Mouse (Mus musculus) megakaryocyte, adult 5-6 weeks (primary cell): Measurements from ENCODE around the gene Crlf1. TPM values are rescaled to one million over a fixed set of nuclear protein-coding genes. Genes with fewer than 3 reads are reported as not detected.

Source experiments
- ATAC-seq: 2 replicates; pipeline ENCODE4 v1.8.0; 2016; ENCODE audit warnings: mild to moderate bottlenecking, inconsistent platforms; ENCODE audit not compliant: poor library complexity, severe bottlenecking
- total RNA-seq, 2 experiments: library from RNA; stranded (forward) in 1 of 2; stranded (reverse) in 1 of 2; fragments of 153-499, 151-499 nt in 1 of 2; fragments of 221-1000, 200-1000 nt in 1 of 2; gene quantifications; 2 replicates each; pipeline versions ENCODE4 v1.2.3 to v1.2.4; 2015 to 2017

Gene Crlf1
- total RNA-seq, 2 experiments from 2014 or later: not detected

DNA sequence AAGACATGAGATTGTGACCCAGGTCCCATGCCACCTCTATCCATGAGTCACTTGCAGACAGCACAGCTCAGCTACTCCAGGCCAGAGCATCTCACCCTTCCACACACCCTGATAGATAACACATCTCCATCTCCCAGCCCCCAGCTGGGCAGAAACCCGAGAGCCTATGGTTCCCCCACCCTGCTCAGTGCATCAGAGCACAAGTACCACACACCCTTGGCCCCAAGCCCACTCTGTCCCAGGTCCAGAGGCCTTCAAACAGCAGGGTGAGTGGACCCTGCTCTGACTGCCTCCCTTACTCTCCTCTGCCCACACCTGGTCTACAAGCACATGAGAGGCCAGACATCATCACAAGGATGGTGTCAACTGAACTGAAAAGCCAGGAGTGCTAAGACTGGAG is 25.1 kb upstream of the Crlf1 start:
- no peak for ATAC-seq

DNA sequence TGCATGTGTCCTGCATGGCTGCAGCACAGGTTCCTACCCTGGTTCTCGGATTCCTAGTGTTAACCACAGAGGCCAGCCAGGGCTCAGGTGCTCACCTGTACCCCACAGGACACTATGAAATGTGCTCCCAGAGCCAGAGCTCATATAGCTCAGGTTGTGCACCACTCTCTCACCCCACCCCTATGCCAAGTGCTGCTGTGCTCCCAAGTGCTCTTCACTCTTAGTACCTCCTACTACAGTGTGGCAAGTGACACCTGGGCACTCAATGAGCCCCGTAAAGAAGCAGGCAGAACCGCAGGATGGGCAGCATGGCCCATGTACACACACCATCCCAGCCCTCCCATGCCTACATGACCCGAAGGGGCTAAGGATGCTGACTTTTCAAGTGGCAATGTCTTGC is 24.2 kb upstream of the Crlf1 start:
- ATAC-seq: no peak

DNA sequence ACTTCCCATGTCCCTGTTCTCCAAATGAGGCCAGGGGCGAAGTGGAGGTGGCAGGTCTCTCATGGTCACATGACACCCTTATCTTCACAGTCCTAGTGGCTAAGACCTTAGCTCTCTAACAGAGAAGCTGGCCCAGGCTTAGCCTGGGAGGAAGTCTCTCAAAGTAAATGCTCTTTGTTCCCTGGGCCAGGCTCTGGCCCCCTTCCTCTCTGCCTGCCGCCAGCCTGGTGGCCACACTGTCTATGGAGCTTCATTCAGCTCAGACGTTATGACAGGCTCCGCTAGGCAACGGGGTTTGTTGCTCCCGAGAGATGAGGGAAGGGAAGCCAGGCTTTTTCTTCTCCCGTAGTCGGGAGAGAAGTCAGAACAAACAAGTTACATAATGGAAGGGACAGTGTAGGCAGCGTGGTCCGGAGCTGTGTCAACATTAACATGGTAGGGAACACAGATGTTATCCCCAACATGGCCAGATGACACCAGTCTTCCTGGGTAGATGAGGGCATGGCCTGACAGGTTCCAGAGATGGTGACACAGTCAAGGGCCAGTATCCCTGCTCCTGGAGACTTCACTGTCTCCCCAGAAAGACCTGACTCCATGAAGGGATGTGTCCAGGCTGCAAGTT is 23.6 kb upstream of the Crlf1 start:
- ATAC-seq: no peak

DNA sequence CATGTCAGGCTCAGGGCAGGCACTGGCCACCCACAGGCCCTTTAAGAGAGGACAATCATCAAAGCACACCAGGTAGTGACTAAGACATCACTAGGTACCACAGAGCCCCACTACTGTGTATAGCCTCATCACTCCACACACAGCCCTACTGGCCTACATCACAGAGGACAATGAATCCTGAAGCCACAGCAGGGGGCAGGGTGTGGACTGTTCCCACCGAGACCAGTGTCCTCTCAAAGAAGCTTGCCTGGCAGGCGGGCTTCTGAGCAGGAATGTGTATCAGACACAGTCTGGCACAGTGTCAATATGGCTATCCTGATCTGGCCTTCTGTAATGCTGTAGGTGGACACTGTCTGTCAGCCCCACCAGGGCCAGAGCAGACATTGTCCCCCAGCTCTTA is 23.0 kb upstream of the Crlf1 start:
- ATAC-seq: no peak

DNA sequence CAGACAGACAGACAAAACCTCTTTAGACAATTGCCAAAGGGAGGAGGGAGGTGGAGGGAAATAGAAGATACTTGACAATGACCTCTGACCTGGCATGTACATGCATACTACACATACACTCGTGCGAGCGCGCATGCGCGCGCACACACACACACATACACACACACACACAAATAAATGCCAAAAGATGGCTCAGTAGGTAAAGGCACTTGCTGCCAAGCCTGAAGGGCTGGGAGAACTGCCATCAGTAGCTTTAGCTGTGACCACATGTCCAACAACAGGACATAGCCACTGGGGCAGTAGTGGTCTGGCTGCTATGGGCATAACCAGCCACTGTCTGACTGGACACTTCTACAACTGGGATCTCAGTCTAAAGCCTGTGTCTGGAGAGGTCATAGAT is 21.1 kb upstream of the Crlf1 start:
- no peak for ATAC-seq

DNA sequence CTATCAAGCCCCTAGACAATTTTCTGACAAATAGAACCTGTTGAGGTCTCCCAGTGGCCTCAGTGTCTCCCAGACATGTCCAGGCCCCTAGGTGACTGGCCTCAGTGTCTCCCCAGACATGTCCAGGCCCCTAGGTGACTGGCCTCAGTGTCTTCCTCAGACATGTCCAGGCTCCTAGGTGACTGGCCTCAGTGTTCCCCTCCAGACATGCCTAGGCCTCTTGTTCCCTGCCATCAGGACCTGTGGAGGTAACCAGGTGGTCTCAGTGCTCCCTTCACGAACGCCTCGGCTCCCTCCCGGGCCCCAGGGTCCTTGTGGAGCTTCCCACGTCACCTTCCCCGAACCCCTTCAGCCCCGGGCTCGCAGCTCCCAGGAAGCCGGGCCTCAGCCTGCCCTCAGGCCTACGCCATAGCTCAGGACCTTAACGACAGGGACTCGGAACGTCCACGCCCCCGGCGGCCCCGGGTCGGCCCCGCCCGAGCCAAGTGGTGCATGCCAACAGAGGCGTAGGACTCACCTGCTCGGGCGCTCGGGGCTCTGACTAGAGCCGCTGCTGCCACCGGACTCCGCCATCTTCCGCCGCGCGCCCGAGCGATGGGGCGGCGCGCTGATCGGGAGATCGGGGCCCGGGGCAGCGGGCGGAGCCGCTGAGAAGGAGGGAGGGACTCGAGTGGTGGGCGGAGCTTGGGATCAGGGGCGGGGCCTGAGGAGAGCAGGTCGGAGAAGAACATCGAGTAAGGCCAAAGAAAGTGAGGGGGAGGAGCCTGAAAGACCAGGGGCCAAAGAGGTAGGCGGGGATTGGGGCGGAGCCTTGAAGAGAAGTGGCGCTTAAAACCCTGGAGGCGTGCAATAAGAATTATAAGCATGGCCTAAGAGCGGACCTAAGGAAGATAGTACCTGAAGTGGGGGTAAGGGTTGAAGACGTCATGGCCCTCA is 16.4 kb upstream of the Crlf1 start, which contains the start of gene Klhl26:
Gene Klhl26, minus strand, starts transcription at position 636 of the 936 bp plus-strand sequence.
- peak; percentile 96 for ATAC-seq

DNA sequence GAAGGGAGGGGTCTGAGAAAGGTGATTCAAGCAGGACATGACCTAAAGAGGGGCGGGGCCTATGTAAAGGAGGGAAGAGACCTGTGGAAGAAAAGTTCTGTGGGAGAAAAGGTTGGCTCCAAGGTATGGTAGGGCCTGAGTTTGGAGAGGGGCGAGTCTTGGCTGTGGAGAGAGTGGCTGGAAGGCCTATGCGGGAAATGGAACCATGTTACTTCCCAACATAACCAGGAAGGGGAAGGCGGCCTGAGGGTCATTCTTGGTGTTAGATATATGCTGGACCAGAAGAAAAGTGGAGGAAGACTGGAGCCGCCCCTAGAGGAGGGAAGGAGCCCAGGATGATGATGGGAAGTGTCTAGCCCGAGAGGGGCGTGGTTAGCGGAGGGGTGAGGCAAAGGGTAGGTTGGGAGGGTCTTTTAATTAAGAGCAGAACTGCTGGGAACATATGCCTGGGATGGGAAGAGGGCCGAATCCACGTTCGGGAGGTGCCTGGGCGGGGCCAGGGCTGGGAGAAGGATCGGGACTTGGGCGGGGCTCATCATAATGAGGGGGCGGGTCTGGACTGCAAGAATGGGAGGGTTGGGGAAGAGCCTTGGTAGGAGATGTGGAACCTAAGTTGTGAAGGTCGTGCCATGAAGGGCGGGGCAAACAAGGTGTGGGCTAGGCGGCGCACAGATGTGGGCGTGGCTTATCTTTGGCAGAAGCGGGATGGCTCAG is 15.5 kb upstream of the Crlf1 start:
- ATAC-seq: no peak

DNA sequence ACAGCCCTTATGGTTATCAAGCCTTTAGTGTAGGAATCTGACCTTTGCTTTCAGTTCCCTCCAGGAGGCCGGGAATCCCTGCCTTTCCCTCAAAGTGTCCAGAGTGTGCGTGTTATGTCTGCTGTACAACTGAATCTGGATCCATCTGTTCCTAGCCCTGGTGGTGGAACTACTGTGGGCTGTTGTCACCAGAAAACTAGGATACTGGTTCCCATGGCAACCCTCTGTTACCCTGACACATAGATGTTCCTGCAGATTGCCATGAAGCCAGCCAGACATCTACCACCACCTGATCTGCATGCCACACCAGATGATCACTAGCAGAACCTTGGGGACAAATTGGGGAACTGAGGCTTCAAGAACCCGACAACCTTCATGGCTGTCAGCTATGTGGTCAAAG is 11.1 kb upstream of the Crlf1 start:
- no peak for ATAC-seq

DNA sequence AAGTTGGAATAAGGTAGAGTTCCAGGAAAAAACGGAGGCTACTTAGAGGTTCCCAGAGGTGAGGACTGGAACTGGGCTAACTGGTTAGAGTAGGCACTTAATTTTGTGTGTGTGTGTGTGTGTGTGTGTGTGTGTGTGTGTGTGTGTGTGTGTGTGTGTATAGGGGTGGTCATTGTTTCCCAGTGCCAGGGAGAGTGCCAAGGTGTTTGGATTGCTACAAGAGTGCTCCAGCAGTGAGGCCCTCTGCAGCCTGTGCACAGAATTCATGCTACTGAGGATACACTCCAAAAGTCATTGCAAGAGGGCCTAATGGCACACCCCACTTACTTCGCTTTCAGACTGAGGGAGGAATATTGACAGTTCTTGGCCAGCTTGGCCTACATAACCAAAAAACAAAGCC is 10.0 kb upstream of the Crlf1 start:
- ATAC-seq: no peak

DNA sequence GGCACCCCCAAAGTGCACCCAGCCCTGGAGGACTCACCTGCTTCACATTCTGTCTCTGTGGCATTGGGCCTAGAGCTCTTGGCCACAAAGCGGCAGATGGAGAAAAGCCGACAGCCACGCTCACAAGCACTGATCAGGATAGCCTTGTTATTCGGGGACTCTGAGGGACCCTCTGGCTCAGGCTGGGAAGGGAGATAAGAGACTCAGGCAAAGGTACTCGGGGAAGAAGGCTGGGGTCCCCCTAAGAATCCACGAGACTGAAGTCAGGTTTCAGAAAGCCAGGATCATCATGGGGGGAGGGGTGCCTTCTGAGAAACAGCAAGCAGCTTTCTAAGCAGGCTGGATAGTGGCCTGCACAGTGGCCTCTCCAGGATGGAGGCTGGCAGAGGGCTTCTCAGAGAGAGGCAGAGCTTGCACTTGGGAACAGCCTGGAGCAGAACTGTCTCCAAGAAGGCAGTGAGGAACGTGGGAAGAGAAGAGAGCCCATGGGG is 6.7 kb upstream of the Crlf1 start:
- no peak for ATAC-seq

DNA sequence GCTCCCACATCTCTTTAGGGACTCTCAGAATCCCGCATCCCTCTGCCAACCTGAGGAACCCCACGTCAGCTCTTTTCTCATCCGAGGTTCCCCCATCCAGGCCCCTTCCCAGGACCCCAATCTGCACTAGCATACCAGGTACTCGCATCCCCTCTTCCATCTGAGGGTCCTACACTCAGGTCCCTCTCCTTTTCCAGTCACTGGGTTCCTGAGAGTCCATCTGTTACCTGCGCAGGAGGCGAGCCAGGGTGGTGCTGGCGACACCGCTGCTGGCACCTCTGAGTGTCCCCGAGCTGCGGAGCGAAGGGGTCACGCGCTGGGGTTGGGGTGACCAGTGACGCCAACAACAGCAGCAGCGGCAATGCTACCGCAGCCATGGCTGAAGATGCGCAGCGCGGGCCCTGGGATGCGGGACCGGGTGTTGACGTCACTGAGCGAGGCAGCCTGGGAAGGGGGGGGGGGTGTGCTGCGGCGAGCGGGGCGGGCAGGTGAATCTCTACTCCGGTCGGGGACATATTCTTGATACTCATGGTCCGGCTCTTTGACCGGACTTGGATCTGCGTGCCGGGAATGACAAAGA is 5.9 kb upstream of the Crlf1 start, which contains the start of gene Tmem59l:
Gene Tmem59l, minus strand, starts transcription at position 418 of the 580 bp plus-strand sequence.
- no peak for ATAC-seq

DNA sequence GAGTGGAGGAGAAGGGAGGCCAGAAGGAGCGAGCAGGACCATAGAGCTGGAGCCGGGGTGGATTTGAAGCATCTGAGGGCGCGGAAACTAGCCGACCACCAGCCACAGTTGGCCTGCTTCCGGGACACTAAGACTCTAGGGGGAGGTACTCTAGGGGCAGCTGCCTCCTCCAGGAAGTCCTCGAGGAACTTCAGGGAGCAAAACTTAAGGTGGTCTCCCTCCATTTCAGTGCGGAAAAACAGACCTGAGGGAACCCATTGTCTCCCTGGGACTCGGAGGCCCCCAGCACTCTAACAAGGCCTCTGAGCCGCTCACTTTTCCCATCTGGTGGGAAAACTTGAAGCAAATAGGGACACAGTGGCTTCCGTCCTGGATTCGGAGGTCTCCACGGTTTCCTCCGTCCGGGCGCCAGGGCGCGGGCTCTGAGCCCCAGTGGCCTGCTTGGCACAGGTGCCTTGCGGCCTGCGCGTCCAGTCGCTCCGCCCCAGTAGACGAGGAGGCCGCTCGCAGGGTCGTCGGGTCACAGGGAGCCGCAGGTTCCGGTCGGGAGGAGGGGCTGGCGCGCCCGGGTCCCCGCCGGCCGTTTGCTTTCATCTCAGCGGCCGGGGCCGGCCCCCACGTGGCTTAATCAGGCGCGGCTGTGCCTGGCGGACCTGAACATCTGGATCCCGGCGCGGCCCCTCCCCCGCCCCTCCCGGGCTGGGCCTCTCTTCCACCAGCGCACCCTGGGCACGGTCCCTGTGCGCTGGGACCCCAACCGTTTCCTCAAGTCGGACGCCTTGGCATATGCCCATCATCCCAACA is 4.8 kb upstream of the Crlf1 start:
- ATAC-seq: peak; percentile 62; the same call in 1 of the 2 replicates

DNA sequence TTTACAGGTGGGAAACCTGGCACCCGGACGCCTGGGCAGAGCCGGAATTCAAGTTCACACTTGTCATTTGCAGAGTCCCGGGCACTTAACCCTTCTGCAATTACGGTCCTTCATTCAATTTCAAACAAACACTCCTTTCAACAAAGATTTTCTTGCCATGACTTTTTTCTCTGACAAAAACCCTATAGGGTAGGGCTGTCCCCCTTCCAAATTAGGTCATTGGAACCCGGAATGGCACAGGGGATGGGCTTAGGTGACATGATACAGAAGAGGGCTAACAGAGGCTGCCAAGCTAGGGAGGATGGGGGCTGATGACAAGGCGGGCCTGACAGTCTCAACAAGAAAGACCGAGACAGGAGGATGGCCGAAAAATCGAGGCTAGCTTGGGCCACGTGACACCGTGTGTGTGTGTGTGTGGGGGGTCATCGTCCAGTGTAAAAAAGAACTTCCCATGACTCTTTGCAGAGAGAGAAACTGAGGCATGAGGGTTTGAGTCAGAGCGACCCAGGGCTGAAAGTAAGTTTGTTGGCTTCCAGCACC is 4.0 kb upstream of the Crlf1 start:
- ATAC-seq: no peak

DNA sequence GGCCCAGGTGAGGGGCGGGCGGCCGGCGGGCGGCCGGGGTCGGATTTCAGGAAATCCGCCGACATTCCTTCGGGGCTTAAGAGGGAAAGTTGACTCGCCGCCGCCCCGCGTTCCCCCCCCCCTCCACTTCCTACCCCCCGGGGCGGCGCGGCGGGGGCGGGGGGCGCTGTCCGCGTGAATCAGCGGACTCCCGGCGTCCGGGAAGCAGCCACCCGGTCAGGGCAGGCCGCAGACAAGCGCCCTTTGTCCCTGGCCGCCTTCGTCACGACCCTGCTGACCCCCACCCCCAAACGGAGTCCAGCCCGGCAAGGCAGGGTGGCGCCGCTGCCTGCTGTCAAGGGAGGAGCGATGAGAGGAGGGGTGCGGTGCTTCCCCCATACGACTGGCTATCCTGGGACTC is 3.4 kb upstream of the Crlf1 start:
- no peak for ATAC-seq

DNA sequence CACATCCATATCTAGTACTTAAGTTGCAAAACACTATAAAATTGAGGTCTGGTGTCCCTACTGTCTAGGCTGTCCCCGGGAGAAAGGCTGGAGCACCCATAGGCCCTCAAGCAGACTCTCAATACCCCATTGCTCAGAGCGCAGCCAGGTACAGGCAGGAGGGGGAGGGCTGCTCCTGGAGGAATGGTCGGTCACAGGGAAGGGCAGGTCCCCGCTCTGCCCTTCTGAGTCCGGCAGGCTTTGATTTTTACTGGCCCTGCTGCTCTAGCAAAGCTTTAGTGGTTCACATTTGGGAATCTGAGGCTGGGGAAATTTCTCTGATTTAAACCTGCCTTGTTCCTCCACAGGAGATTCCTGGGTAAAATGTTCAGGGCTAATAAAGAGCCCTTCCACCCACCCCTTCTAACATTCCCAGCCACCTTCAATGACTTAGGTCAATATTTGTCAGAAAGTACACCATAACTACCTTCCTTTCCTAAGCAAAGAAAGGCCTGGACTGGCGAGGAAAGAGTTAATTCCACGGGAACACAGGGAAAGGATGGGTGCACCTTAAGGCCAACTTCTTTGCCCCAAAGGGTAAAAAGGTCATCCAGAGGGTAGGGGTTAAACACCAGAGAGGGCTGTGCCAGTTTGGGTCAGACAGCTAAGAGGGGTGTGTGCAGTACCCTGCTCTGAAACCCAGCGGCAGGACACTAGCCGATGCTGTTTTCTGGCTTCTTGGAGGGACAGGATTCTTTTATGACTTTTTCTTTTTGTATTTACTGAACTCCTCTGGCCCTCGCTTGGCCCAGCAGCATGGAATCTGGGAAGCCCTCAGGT is 2.7 kb upstream of the Crlf1 start:
- no peak for ATAC-seq

DNA sequence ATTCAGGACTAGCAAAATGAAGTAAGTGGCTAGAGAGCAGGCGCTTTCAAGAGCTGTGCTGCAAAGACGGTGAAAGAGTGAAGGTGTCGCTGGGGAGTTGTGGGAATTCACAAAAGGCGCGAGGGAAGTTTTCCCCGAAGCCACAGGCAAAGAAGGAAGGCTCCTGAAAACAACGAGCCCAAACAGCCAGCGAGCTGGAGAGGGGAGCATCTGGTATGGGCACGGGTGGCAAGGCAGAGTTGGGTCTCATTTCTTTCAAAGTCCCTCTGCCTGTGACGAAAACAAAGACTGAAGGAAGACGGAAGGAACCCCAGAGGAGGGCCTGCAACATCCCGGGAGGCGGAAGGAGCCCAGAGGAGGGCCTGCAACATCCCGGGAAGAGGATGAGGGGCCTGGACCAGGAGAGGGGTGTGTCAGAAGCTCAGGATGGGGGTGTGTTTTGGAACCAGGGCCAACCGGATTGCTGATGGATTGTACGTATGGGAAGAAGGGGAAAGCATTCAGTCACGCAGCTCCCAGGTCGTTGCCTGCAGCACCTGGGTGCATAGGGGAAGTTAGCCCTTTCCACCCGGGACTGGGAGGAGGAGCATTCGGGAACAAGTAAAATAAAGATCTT is 2.0 kb upstream of the Crlf1 start:
- ATAC-seq: no peak

DNA sequence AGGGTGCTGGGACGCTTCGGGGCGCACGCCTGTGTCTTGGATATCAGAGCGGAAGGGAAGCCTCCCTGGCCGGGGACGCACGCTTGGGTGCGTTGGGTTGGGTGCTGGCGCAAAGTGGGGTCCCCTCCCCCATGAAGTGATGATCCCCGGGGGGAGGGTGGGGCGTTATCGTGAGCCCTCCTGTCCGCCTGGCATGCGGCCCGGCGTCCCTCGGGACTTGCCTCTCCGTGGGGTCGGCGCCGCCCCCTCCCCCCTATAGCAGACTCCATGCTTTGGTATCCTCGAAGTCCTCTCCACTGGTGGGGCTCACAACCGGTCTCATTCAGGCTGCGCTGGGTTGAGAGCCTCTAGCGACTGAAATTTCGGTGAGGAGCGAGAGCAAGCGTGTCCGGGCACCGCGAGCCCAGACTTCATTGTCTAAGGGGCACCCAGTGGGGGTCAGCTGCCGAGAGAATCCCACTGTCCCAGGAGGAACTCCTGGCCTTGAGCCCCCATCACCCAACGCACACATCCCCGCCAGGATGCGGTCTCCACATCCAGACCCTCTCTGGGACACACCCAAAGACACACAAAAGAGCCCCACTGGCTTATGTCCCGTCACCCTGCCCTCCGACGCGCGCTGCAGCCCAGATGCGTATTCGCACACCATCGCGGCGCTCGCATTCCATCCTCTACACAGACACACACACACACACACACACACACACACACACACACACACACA is 896 bp downstream of the Crlf1 start:
- ATAC-seq: no peak

DNA sequence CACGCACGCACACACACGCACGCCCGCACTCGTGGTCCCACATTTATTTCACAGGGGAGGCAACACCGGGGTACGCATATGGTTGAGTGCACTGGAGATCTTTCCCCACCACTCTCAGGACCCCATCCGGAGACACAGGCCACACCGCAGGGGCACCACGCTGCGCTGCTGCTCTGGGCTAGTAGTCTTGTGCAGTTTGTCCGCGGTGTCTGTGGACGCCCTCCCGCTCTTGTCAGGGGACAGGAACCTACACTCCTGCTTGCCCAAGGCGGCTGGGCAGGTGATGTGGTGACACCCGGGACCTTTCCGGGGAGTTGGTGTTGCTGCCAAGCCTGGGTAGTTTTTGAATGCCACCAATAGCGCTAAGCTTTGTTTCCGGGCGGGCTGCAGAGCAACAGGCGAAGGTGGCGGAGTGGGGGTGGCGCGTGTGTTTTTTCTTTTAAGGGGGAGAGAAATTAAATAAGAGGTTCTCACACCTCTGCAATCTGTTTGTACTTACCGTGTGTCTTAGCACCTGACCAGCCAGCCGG is 1.5 kb downstream of the Crlf1 start:
- peak; percentile 7; the same call in 1 of the 2 replicates for ATAC-seq
